Mouse (Mus musculus) midbrain, embryonic 10.5 days (tissue): ENCODE measurements around the gene Washc1. TPM values are rescaled to one million over a fixed set of nuclear protein-coding genes. Genes with fewer than 3 reads are reported as not detected.

Source experiments
- DNase-seq: peaks from one replicate; pipeline ENCODE4 v3.0.0-alpha.2; 2017; ENCODE audit warnings: low spot score
- H3K27ac ChIP-seq: fragments of 300-500 bp; sonication (generic); replicated peaks from 2 replicates; pipeline ENCODE4 v1.5.1; 2016; ENCODE audit warnings: mild to moderate bottlenecking
- H3K27me3 ChIP-seq: fragments of 300-500 bp; sonication (generic); 2 replicates; pipeline ENCODE4 v1.6.1; 2016; ENCODE audit warnings: low read depth, mild to moderate bottlenecking; ENCODE audit not compliant: poor library complexity, severe bottlenecking
- H3K36me3 ChIP-seq: fragments of 300-500 bp; sonication (generic); 2 replicates; pipeline ENCODE4 v1.6.1; 2016; ENCODE audit warnings: mild to moderate bottlenecking, moderate library complexity
- H3K4me1 ChIP-seq: fragments of 300-500 bp; sonication (generic); 2 replicates; pipeline ENCODE4 v1.6.1; 2016
- H3K4me3 ChIP-seq: fragments of 300-500 bp; sonication (generic); 2 replicates; pipeline ENCODE4 v1.5.1; 2016; ENCODE audit warnings: mild to moderate bottlenecking, moderate library complexity
- H3K9me3 ChIP-seq: fragments of 300-500 bp; sonication (generic); replicated peaks from 2 replicates; pipeline ENCODE4 v1.6.1; 2016; ENCODE audit warnings: mild to moderate bottlenecking
- WGBS: fragments of 180-500 bp; shearing (Covaris S2); methylation state at CpG from one replicate; pipeline ENCODE4 v1.1.7; 2016; 5-methylcytosine and 5-hydroxymethylcytosine counted together
- polyA plus RNA-seq: library from polyadenylated mRNA; unstranded; fragments of >200 nt; fragmentation: Nextera tagmentation; extraction: Ambion mirVana; gene quantifications from 2 replicates; pipeline ENCODE4 v1.2.1, GENCODE M21; 2016

Gene Washc1
- polyA plus RNA-seq, 1 experiment from 2014 or later: 32.9 TPM

DNA sequence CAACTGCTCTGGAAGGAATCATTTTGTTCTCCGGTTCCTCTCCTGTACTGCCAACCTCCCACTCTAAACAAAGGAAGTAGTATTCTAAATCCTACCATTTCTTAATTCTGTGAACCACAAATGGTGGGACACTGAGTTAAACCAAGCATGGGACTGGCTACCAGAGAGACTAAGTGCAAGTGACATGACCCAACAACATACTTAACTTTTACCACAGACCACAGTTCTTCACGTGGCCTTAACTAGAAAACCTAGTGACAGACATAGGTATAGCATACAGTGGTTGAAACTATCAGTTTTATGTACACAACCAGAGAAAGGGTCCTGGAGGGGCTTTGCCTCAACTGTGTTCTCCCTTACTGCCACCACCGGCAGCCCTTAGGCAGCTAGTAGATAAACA lies 18.7 kb upstream of the Washc1 start:
- H3K4me3 ChIP-seq: no peak overlapping the region
- DNase-seq: no peak
- H3K27me3 ChIP-seq: no peaks in the 10 kb centered on the region
- no peaks in the 10 kb centered on the region for H3K9me3 ChIP-seq
- 90% methylated on average over 3 of the region's 3 CpGs for WGBS
- H3K27ac ChIP-seq: no peak overlapping the region
- no peaks in the 10 kb centered on the region for H3K4me1 ChIP-seq
- peaks cover 52% of the 10 kb centered on the region for H3K36me3 ChIP-seq

- 1% methylated on average over 41 of the region's 41 CpGs for WGBS
- DNase-seq: no peak
Observed at GRCm38 (mm10) chr17:66100566-66101379, 10.6 kb upstream of the Washc1 start.

GRCm38 (mm10) chr17:66101380-66102330 lies 9.7 kb upstream of the Washc1 start, which contains the start of gene Ndufv2:
Gene Ndufv2, minus strand, starts transcription at chr17:66101559.
- peaks cover 8% of the 10 kb centered on the region for H3K36me3 ChIP-seq
- peaks cover 20% of the 10 kb centered on the region for H3K4me1 ChIP-seq
- H3K9me3 ChIP-seq: no peaks in the 10 kb centered on the region
- 1% methylated on average over 67 of the region's 67 CpGs for WGBS
- H3K4me3 ChIP-seq: peak within 1 kb of the TSS; percentile 96
- peak within 1 kb of the TSS; percentile 97 for H3K27ac ChIP-seq
- peak; percentile 95 for DNase-seq
- no peaks in the 10 kb centered on the region for H3K27me3 ChIP-seq

More at GRCm38 (mm10) chr17:66100566-66101379, 10.6 kb upstream of the Washc1 start:
- peak overlapping the region; percentile 97 for H3K27ac ChIP-seq
- peaks cover 8% of the 10 kb centered on the region for H3K36me3 ChIP-seq
- H3K4me1 ChIP-seq: peaks cover 20% of the 10 kb centered on the region
- H3K9me3 ChIP-seq: no peaks in the 10 kb centered on the region
- no peaks in the 10 kb centered on the region for H3K27me3 ChIP-seq
- peak overlapping the region; percentile 96 for H3K4me3 ChIP-seq

- peaks cover 20% of the 10 kb centered on the region for H3K4me1 ChIP-seq
- H3K9me3 ChIP-seq: no peaks in the 10 kb centered on the region
- H3K27ac ChIP-seq: no peak overlapping the region
- 86% methylated on average over 7 of the region's 7 CpGs for WGBS
- H3K27me3 ChIP-seq: no peaks in the 10 kb centered on the region
- no peaks in the 10 kb centered on the region for H3K36me3 ChIP-seq
- no peak overlapping the region for H3K4me3 ChIP-seq
- DNase-seq: no peak
Observed at GRCm38 (mm10) chr17:66104076-66104475, 7.3 kb upstream of the Washc1 start.

GRCm38 (mm10) chr17:66106601-66107267 lies 4.6 kb upstream of the Washc1 start:
- peak; percentile 59 for DNase-seq

GRCm38 (mm10) chr17:66107466-66107865 lies 3.9 kb upstream of the Washc1 start:
- no peak overlapping the region for H3K4me3 ChIP-seq
- no peak for DNase-seq
- H3K27me3 ChIP-seq: no peaks in the 10 kb centered on the region
- H3K4me1 ChIP-seq: peaks cover 20% of the 10 kb centered on the region
- no peaks in the 10 kb centered on the region for H3K36me3 ChIP-seq
- no peaks in the 10 kb centered on the region for H3K9me3 ChIP-seq
- 75% methylated on average over 8 of the region's 8 CpGs for WGBS
- no peak overlapping the region for H3K27ac ChIP-seq

More at GRCm38 (mm10) chr17:66106601-66107267, 4.6 kb upstream of the Washc1 start:
- Histone ChIP-seq H3K4me1 (peaks cover 18% of the 10 kb centered on the region), H3K9me3 (no peaks in the 10 kb centered on the region), H3K36me3 (no peaks in the 10 kb centered on the region), H3K27ac (peak overlapping the region; percentile 52; the same call in 1 of the 2 replicates), H3K4me3 (no peak overlapping the region), H3K27me3 (no peaks in the 10 kb centered on the region)
- 57% methylated on average over 10 of the region's 10 CpGs for WGBS

- Histone ChIP-seq H3K27ac (no peak overlapping the region), H3K27me3 (no peaks in the 10 kb centered on the region), H3K4me1 (peaks cover 22% of the 10 kb centered on the region), H3K4me3 (no peak overlapping the region), H3K36me3 (no peaks in the 10 kb centered on the region), H3K9me3 (no peaks in the 10 kb centered on the region)
- WGBS: 81% methylated on average over 4 of the region's 4 CpGs
- no peak for DNase-seq
Observed at GRCm38 (mm10) chr17:66108198-66108597, 3.1 kb upstream of the Washc1 start.

DNA sequence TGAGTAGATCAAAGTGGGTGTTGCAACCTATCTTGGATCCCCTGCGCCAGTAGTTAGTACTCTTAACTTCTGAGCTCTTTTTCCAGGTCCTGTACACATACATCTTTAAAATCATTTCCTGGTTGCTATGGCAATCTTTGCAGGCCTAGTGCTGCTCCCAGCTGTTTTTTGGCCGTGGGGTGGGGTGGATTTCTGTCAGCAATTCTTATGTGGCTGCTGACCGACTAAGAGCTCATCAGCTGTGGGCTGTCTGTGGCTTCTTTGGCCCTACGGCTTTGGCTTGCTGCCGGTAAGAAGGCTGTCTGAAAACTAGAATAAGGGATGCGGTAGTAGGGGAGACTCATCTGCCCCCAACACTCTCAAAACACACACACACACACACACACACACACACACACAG lies 599 bp upstream of the Washc1 start:
- H3K36me3 ChIP-seq: peaks cover 21% of the 10 kb centered on the region
- H3K27me3 ChIP-seq: no peaks in the 10 kb centered on the region
- no peaks in the 10 kb centered on the region for H3K9me3 ChIP-seq
- DNase-seq: no peak
- peak overlapping the region; percentile 91 for H3K4me3 ChIP-seq
- 67% methylated on average over 6 of the region's 6 CpGs for WGBS
- peak overlapping the region; percentile 93; the same call in 1 of the 2 replicates for H3K27ac ChIP-seq
- peaks cover 22% of the 10 kb centered on the region for H3K4me1 ChIP-seq

GRCm38 (mm10) chr17:66112166-66112565 lies 821 bp downstream of the Washc1 start:
- H3K27ac ChIP-seq: no peak overlapping the region
- WGBS: 55% methylated on average over 4 of the region's 4 CpGs

GRCm38 (mm10) chr17:66118991-66119390 lies 7.6 kb downstream of the Washc1 start:
- H3K27me3 ChIP-seq: no peaks in the 10 kb centered on the region
- WGBS: 86% methylated on average over 8 of the region's 8 CpGs

More at GRCm38 (mm10) chr17:66112166-66112565, 821 bp downstream of the Washc1 start:
- H3K9me3 ChIP-seq: no peaks in the 10 kb centered on the region
- no peaks in the 10 kb centered on the region for H3K27me3 ChIP-seq
- DNase-seq: no peak
- H3K4me1 ChIP-seq: peaks cover 22% of the 10 kb centered on the region
- H3K4me3 ChIP-seq: peak overlapping the region; percentile 91
- H3K36me3 ChIP-seq: peaks cover 36% of the 10 kb centered on the region

DNA sequence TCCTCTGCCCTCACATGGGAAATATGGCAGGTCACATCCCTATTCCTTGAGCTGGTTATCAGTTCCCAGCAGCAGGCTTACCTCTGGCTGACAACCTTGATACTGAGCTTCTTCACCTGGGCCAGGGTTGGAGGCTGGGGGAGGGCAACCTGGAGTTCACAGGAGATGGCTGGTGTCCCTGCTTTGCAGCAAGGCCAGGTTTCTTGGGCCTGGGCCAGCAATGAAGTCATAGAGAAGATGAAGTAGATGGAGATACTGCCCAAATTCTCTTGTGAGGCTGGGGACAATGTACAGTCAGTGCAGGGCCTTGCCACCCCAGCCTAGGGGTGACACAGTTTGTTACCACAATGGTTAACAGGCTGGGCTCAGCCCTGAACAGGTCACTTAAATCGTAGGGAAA lies 9.4 kb downstream of the Washc1 start:
- Histone ChIP-seq H3K4me3 (no peak overlapping the region), H3K27ac (no peak overlapping the region), H3K36me3 (peaks cover 47% of the 10 kb centered on the region), H3K9me3 (no peaks in the 10 kb centered on the region), H3K27me3 (no peaks in the 10 kb centered on the region), H3K4me1 (peaks cover 18% of the 10 kb centered on the region)
- no peak for DNase-seq
- WGBS: 78% methylated on average over 1 of the region's 1 CpGs

More at GRCm38 (mm10) chr17:66118991-66119390, 7.6 kb downstream of the Washc1 start:
- Histone ChIP-seq H3K9me3 (no peaks in the 10 kb centered on the region), H3K36me3 (peaks cover 64% of the 10 kb centered on the region), H3K27ac (no peak overlapping the region), H3K4me3 (no peak overlapping the region), H3K4me1 (peaks cover 1% of the 10 kb centered on the region)
- DNase-seq: no peak
